Mouse (Mus musculus): Measurements from ENCODE around the gene Olfr159.
"Not testable (repeated sequence)": the region's sequence is repeated elsewhere in the genome, so short reads cannot be mapped to it uniquely, and the experiment has no call there.

Gene Olfr159

GRCm38 (mm10) chr4:43770909-43771308, at the start of gene Olfr159:
TSS of gene Olfr159 (minus strand) at chr4:43771009.
- no peak for ATAC-seq (ENCODE audit: low TSS enrichment)

GRCm38 (mm10) chr4:43798936-43799335, 28.1 kb upstream of the Olfr159 start:
- no peak for ATAC-seq (ENCODE audit: low TSS enrichment)

- not testable (repeated sequence) for ATAC-seq (ENCODE audit: low TSS enrichment)
Observed at GRCm38 (mm10) chr4:43795844-43796243, 25.0 kb upstream of the Olfr159 start.

- ATAC-seq (ENCODE audit: low TSS enrichment) = no peak
Observed at GRCm38 (mm10) chr4:43795296-43795695, 24.5 kb upstream of the Olfr159 start.

- ATAC-seq (ENCODE audit: low TSS enrichment) = no peak
Observed at GRCm38 (mm10) chr4:43772304-43772703, 1.5 kb upstream of the Olfr159 start.

- ATAC-seq (ENCODE audit: low TSS enrichment) = no peak
Observed at GRCm38 (mm10) chr4:43771626-43772025, 817 bp upstream of the Olfr159 start.

GRCm38 (mm10) chr4:43769374-43769773, 1.4 kb downstream of the Olfr159 start:
- no peak for ATAC-seq (ENCODE audit: low TSS enrichment)

GRCm38 (mm10) chr4:43768341-43768740, 2.5 kb downstream of the Olfr159 start:
- no peak for ATAC-seq (ENCODE audit: low TSS enrichment)

GRCm38 (mm10) chr4:43763410-43763809, 7.4 kb downstream of the Olfr159 start:
- peak; percentile 72; the same call in 1 of the 2 replicates for ATAC-seq (ENCODE audit: low TSS enrichment)

GRCm38 (mm10) chr4:43761336-43761735, 9.5 kb downstream of the Olfr159 start:
- no peak for ATAC-seq (ENCODE audit: low TSS enrichment)

- ATAC-seq (ENCODE audit: low TSS enrichment) = no peak
Observed at GRCm38 (mm10) chr4:43760460-43760859, 10.3 kb downstream of the Olfr159 start.

- no peak; the same call in 1 of the 2 replicates for ATAC-seq (ENCODE audit: low TSS enrichment)
Observed at GRCm38 (mm10) chr4:43759571-43760418, 11.0 kb downstream of the Olfr159 start.

- ATAC-seq (ENCODE audit: low TSS enrichment) = peak; percentile 52; the same call in 1 of the 2 replicates
Observed at GRCm38 (mm10) chr4:43757213-43757612, 13.6 kb downstream of the Olfr159 start.

GRCm38 (mm10) chr4:43745187-43745586, 25.6 kb downstream of the Olfr159 start:
- ATAC-seq (ENCODE audit: low TSS enrichment) = 0 out of 2 replicates have a peak, but pooled peaks have one; percentile 55

GRCm38 (mm10) chr4:43743099-43743498, 27.7 kb downstream of the Olfr159 start:
- no peak for ATAC-seq (ENCODE audit: low TSS enrichment)

GRCm38 (mm10) chr4:43742637-43743036, 28.2 kb downstream of the Olfr159 start:
- ATAC-seq (ENCODE audit: low TSS enrichment) = no peak

- no peak for ATAC-seq (ENCODE audit: low TSS enrichment)
Observed at GRCm38 (mm10) chr4:43741526-43741925, 29.3 kb downstream of the Olfr159 start.

- no peak for ATAC-seq (ENCODE audit: low TSS enrichment)
Observed at GRCm38 (mm10) chr4:43738989-43739674, 31.7 kb downstream of the Olfr159 start.

GRCm38 (mm10) chr4:43737144-43737543, 33.7 kb downstream of the Olfr159 start:
- ATAC-seq (ENCODE audit: low TSS enrichment) = no peak

- ATAC-seq (ENCODE audit: low TSS enrichment) = no peak
Observed at GRCm38 (mm10) chr4:43733186-43733585, 37.6 kb downstream of the Olfr159 start.

- no peak for ATAC-seq (ENCODE audit: low TSS enrichment)
Observed at GRCm38 (mm10) chr4:43732171-43732570, 38.6 kb downstream of the Olfr159 start.

GRCm38 (mm10) chr4:43730750-43731297, 40.0 kb downstream of the Olfr159 start:
- ATAC-seq (ENCODE audit: low TSS enrichment) = no peak
